Mouse (Mus musculus): ENCODE measurements at regions not wholly inside any gene's neighbourhood (a gene's known extent, or its start where the extent isn't known, plus 50 kb on each side); places are given as distances from the start of the nearest gene placed in this dataset.

GRCm38 (mm10) chr16:93116111-93116969, 290.4 kb upstream of the Runx1 start:
- H3K4me1 ChIP-seq (ENCODE audit: insufficient read depth, low read depth, low read length) = peaks cover 2% of the 10 kb centered on the region
- ATAC-seq (ENCODE audit: extremely low read depth, insufficient number of reproducible peaks, low FRiP score, poor library complexity, severe bottlenecking) (no peak), DNase-seq (ENCODE audit: low spot score) (no peak)
- H3K27me3 ChIP-seq (ENCODE audit: insufficient read depth, low read length) = peaks cover 74% of the 10 kb centered on the region
- no peaks in the 10 kb centered on the region for H3K36me3 ChIP-seq (replicated peaks)
- no peak overlapping the region for H3K4me3 ChIP-seq (ENCODE audit: low read depth, low read length)
- TF ChIP-seq GATA2 (IDR thresholded peaks at IDR 0.05; ENCODE audit: borderline replicate concordance, low read depth, low read length) = no peak
- H3K9me3 ChIP-seq (replicated peaks) = peaks cover 4% of the 10 kb centered on the region; the same call in 1 of the 2 replicates

- DNase-seq (ENCODE audit: low spot score) (no peak), ATAC-seq (ENCODE audit: extremely low read depth, insufficient number of reproducible peaks, low FRiP score, poor library complexity, severe bottlenecking) (no peak)
- Histone ChIP-seq H3K9me3 (replicated peaks) (0 out of 2 replicates have a peak, but pooled peaks cover 2% of the 10 kb centered on the region), H3K27me3 (ENCODE audit: insufficient read depth, low read length) (peaks cover 71% of the 10 kb centered on the region), H3K4me3 (ENCODE audit: low read depth, low read length) (no peak overlapping the region), H3K36me3 (replicated peaks) (no peaks in the 10 kb centered on the region), H3K4me1 (ENCODE audit: insufficient read depth, low read depth, low read length) (peaks cover 13% of the 10 kb centered on the region)
- TF ChIP-seq CTCF (IDR thresholded peaks at IDR 0.05; ENCODE audit: low read depth, low read length) (no peak), POLR2AphosphoS5 (IDR thresholded peaks at IDR 0.05; ENCODE audit: insufficient replicate concordance, low read depth, low read length) (no peak), TAL1 (conservative IDR thresholded peaks at IDR 0.05; ENCODE audit: low read depth, low read length) (no peak), GATA2 (IDR thresholded peaks at IDR 0.05; ENCODE audit: borderline replicate concordance, low read depth, low read length) (no peak)
Observed at GRCm38 (mm10) chr16:93110912-93111311, 285.0 kb upstream of the Runx1 start.

- Histone ChIP-seq H3K4me3 (ENCODE audit: low read depth, low read length) (no peak overlapping the region), H3K4me1 (ENCODE audit: insufficient read depth, low read depth, low read length) (peaks cover 13% of the 10 kb centered on the region), H3K9me3 (replicated peaks) (0 out of 2 replicates have a peak, but pooled peaks cover 2% of the 10 kb centered on the region), H3K27me3 (ENCODE audit: insufficient read depth, low read length) (peaks cover 71% of the 10 kb centered on the region), H3K36me3 (replicated peaks) (no peaks in the 10 kb centered on the region)
- no peak for TF ChIP-seq GATA1 (IDR thresholded peaks at IDR 0.05; ENCODE audit: borderline replicate concordance, low read length)
- TF ChIP-seq GATA2 (IDR thresholded peaks at IDR 0.05; ENCODE audit: borderline replicate concordance, low read depth, low read length) = no peak
- no peak for TF ChIP-seq CTCF (IDR thresholded peaks at IDR 0.05; ENCODE audit: low read depth, low read length)
- no peak for TF ChIP-seq TAL1 (conservative IDR thresholded peaks at IDR 0.05; ENCODE audit: low read depth, low read length)
- no peak for TF ChIP-seq POLR2AphosphoS5 (IDR thresholded peaks at IDR 0.05; ENCODE audit: insufficient replicate concordance, low read depth, low read length)
- no peak for DNase-seq (ENCODE audit: low spot score)
- ATAC-seq (ENCODE audit: extremely low read depth, insufficient number of reproducible peaks, low FRiP score, poor library complexity, severe bottlenecking) = no peak
Observed at GRCm38 (mm10) chr16:93110451-93110850, 284.5 kb upstream of the Runx1 start.

GRCm38 (mm10) chr16:93109683-93110407, 283.9 kb upstream of the Runx1 start:
- peaks cover 70% of the 10 kb centered on the region for H3K27me3 ChIP-seq (ENCODE audit: insufficient read depth, low read length)
- no peak overlapping the region for H3K4me3 ChIP-seq (ENCODE audit: low read depth, low read length)
- H3K36me3 ChIP-seq (replicated peaks) = no peaks in the 10 kb centered on the region
- TF ChIP-seq GATA1 (IDR thresholded peaks at IDR 0.05; ENCODE audit: borderline replicate concordance, low read length) = no peak
- TF ChIP-seq CTCF (IDR thresholded peaks at IDR 0.05; ENCODE audit: low read depth, low read length) = no peak
- no peak for TF ChIP-seq POLR2AphosphoS5 (IDR thresholded peaks at IDR 0.05; ENCODE audit: insufficient replicate concordance, low read depth, low read length)
- TF ChIP-seq GATA2 (IDR thresholded peaks at IDR 0.05; ENCODE audit: borderline replicate concordance, low read depth, low read length) = no peak
- no peak for TF ChIP-seq TAL1 (conservative IDR thresholded peaks at IDR 0.05; ENCODE audit: low read depth, low read length)
- 0 out of 2 replicates have a peak, but pooled peaks cover 2% of the 10 kb centered on the region for H3K9me3 ChIP-seq (replicated peaks)
- ATAC-seq (ENCODE audit: extremely low read depth, insufficient number of reproducible peaks, low FRiP score, poor library complexity, severe bottlenecking) (no peak), DNase-seq (ENCODE audit: low spot score) (no peak)
- peaks cover 13% of the 10 kb centered on the region for H3K4me1 ChIP-seq (ENCODE audit: insufficient read depth, low read depth, low read length)

- TF ChIP-seq CTCF (IDR thresholded peaks at IDR 0.05; ENCODE audit: low read depth, low read length) = no peak
- no peak for TF ChIP-seq GATA1 (IDR thresholded peaks at IDR 0.05; ENCODE audit: borderline replicate concordance, low read length)
- no peak for TF ChIP-seq TAL1 (conservative IDR thresholded peaks at IDR 0.05; ENCODE audit: low read depth, low read length)
- peaks cover 16% of the 10 kb centered on the region for H3K4me1 ChIP-seq (ENCODE audit: insufficient read depth, low read depth, low read length)
- ATAC-seq (ENCODE audit: extremely low read depth, insufficient number of reproducible peaks, low FRiP score, poor library complexity, severe bottlenecking) = no peak
- no peaks in the 10 kb centered on the region for H3K36me3 ChIP-seq (replicated peaks)
- peaks cover 61% of the 10 kb centered on the region for H3K27me3 ChIP-seq (ENCODE audit: insufficient read depth, low read length)
- H3K9me3 ChIP-seq (replicated peaks) = 0 out of 2 replicates have a peak, but pooled peaks cover 2% of the 10 kb centered on the region
- no peak for DNase-seq (ENCODE audit: low spot score)
- H3K4me3 ChIP-seq (ENCODE audit: low read depth, low read length) = no peak overlapping the region
Observed at GRCm38 (mm10) chr16:93107524-93107845, 281.5 kb upstream of the Runx1 start.

GRCm38 (mm10) chr16:93106811-93107523, 281.0 kb upstream of the Runx1 start:
- no peak overlapping the region for H3K4me3 ChIP-seq (ENCODE audit: low read depth, low read length)
- 0 out of 2 replicates have a peak, but pooled peaks cover 2% of the 10 kb centered on the region for H3K9me3 ChIP-seq (replicated peaks)
- no peak for ATAC-seq (ENCODE audit: extremely low read depth, insufficient number of reproducible peaks, low FRiP score, poor library complexity, severe bottlenecking)
- H3K4me1 ChIP-seq (ENCODE audit: insufficient read depth, low read depth, low read length) = peaks cover 16% of the 10 kb centered on the region
- no peaks in the 10 kb centered on the region for H3K36me3 ChIP-seq (replicated peaks)
- TF ChIP-seq POLR2AphosphoS5 (IDR thresholded peaks at IDR 0.05; ENCODE audit: insufficient replicate concordance, low read depth, low read length) = no peak
- no peak for TF ChIP-seq GATA1 (IDR thresholded peaks at IDR 0.05; ENCODE audit: borderline replicate concordance, low read length)
- TF ChIP-seq TAL1 (conservative IDR thresholded peaks at IDR 0.05; ENCODE audit: low read depth, low read length) = no peak
- TF ChIP-seq CTCF (IDR thresholded peaks at IDR 0.05; ENCODE audit: low read depth, low read length) = no peak
- TF ChIP-seq GATA2 (IDR thresholded peaks at IDR 0.05; ENCODE audit: borderline replicate concordance, low read depth, low read length) = no peak
- peaks cover 56% of the 10 kb centered on the region for H3K27me3 ChIP-seq (ENCODE audit: insufficient read depth, low read length)
- no peak for DNase-seq (ENCODE audit: low spot score)
